Mouse (Mus musculus) midbrain, embryonic 11.5 days (tissue): ENCODE results near the gene Lck. TPM values are rescaled to one million over a fixed set of nuclear protein-coding genes. Genes with fewer than 3 reads are reported as not detected.
A peak's percentile ranks its signal among the peaks of the same experiment; 100 is the strongest.

ENCODE experiments used
- ATAC-seq: fragments of 200-750 bp; cut with Nextera tagmentation; 2 replicates; pipeline ENCODE4 v1.8.0; 2017; ENCODE audit warnings: moderate TSS enrichment, moderate library complexity; ENCODE audit not compliant: low FRiP score
- DNase-seq: peaks from one replicate; pipeline ENCODE4 v3.0.0; 2015; ENCODE audit warnings: low spot score; ENCODE audit errors: missing footprints
- H3K27ac ChIP-seq: fragments of 300-500 bp; sonication (generic); 2 replicates; pipeline ENCODE4 v1.5.1; 2014; ENCODE audit warnings: low read depth, low read length
- H3K27me3 ChIP-seq: fragments of 300-500 bp; sonication (generic); 2 replicates; pipeline ENCODE4 v1.6.1; 2014; ENCODE audit warnings: mild to moderate bottlenecking, low read length, moderate library complexity, mixed read lengths; ENCODE audit not compliant: control insufficient read depth, insufficient read depth
- H3K36me3 ChIP-seq: fragments of 300-500 bp; sonication (generic); 2 replicates; pipeline ENCODE4 v1.6.1; 2014; ENCODE audit warnings: mild to moderate bottlenecking, low read length, moderate library complexity, mixed read lengths; ENCODE audit not compliant: control insufficient read depth, insufficient read depth
- H3K4me1 ChIP-seq: fragments of 300-500 bp; sonication (generic); 2 replicates; pipeline ENCODE4 v1.6.1; 2014; ENCODE audit warnings: low read length; ENCODE audit not compliant: control insufficient read depth, insufficient read depth
- H3K4me2 ChIP-seq: fragments of 300-500 bp; sonication (generic); 2 replicates; pipeline ENCODE4 v1.6.1; 2014; ENCODE audit warnings: mild to moderate bottlenecking, moderate library complexity
- H3K4me3 ChIP-seq: fragments of 300-500 bp; sonication (generic); 2 replicates; pipeline ENCODE4 v1.5.1; 2014; ENCODE audit warnings: low read depth, low read length
- H3K9ac ChIP-seq: fragments of 300-500 bp; sonication (generic); 2 replicates; pipeline ENCODE4 v1.6.1; 2014; ENCODE audit warnings: low read length
- H3K9me3 ChIP-seq: fragments of 300-500 bp; sonication (generic); 2 replicates; pipeline ENCODE4 v1.6.1; 2016; ENCODE audit warnings: low read length; ENCODE audit not compliant: control insufficient read depth
- WGBS: fragments of 180-500 bp; shearing (Covaris S2); extraction: QIAGEN DNeasy Blood & Tissue Kit; methylation state at CpG from one replicate; pipeline ENCODE4 v1.1.7; 2014; 5-methylcytosine and 5-hydroxymethylcytosine counted together
- polyA plus RNA-seq: library from polyadenylated mRNA; unstranded; fragments of >200 nt; fragmentation: Nextera tagmentation; extraction: Ambion mirVana; gene quantifications from 2 replicates; pipeline ENCODE4 v1.2.1, GENCODE M21; 2014

Gene Lck
- polyA plus RNA-seq, 1 experiment from 2014 or later, result 4.5 TPM

DNA sequence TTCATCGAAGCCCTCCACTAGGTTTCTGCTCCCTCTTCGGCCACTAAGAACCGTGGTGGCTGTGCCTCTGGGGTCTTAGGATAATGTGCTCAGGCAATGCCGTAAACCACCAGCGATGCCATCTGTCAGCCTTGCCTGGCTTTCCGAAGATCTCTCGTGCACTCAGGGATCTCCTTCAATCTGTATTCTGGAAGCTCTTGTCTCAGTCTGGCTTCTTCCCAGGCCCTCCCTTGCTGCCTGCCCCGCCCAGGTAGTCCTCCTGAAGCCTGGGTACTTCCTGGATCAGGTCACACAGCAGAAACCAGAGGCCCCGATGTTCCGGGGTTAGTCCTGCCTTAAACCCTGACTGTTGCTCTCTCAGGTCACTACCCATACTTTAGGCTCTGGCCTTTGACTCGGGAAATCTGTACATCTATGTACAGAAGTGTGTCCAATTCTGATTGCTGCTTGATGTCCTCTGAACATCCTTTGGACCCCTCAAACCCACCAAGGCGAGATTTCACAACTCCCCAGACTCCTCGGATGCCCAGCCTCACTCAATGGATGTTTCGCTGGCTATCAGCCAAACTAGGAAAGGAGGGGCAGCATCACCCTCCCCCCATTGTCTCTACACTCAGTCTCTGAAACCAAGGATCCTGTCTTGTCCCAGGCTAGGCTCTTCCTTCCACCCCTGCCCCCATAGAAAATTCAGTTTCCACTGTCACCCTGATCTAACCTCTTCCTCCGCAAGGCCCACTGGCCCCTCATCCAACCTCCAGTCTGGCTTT is 64.4 kb downstream of the Lck start:
- H3K9ac ChIP-seq, result 0 out of 2 replicates have a peak overlapping the region, but pooled peaks have one; percentile 20
- H3K36me3 ChIP-seq, result no peaks in the 10 kb centered on the region
- peaks cover 24% of the 10 kb centered on the region for H3K4me1 ChIP-seq
- no peaks in the 10 kb centered on the region for H3K27me3 ChIP-seq
- 69% methylated on average over 15 of the region's 15 CpGs for WGBS
- DNase-seq, result peak; percentile 82
- no peak overlapping the region for H3K4me3 ChIP-seq
- ATAC-seq, result no peak
- no peak overlapping the region for H3K4me2 ChIP-seq
- H3K9me3 ChIP-seq, result no peaks in the 10 kb centered on the region
- no peak overlapping the region for H3K27ac ChIP-seq

- ATAC-seq, result no peak
- H3K27me3 ChIP-seq, result no peaks in the 10 kb centered on the region
- no peak overlapping the region for H3K4me3 ChIP-seq
- DNase-seq, result peak; percentile 72
- H3K36me3 ChIP-seq, result no peaks in the 10 kb centered on the region
- H3K27ac ChIP-seq, result no peak overlapping the region
- peaks cover 24% of the 10 kb centered on the region for H3K4me1 ChIP-seq
- WGBS, result 74% methylated on average over 3 of the region's 3 CpGs
- no peak overlapping the region for H3K4me2 ChIP-seq
- H3K9ac ChIP-seq, result no peak overlapping the region
- no peaks in the 10 kb centered on the region for H3K9me3 ChIP-seq
Observed at GRCm38 (mm10) chr4:129508237-129508515, 65.3 kb downstream of the Lck start.

GRCm38 (mm10) chr4:129507434-129508236 is 65.8 kb downstream of the Lck start:
- ATAC-seq (no peak), DNase-seq (peak; percentile 72)
- Histone ChIP-seq H3K4me2 (no peak overlapping the region), H3K9ac (no peak overlapping the region), H3K9me3 (no peaks in the 10 kb centered on the region), H3K27me3 (no peaks in the 10 kb centered on the region), H3K4me1 (peaks cover 20% of the 10 kb centered on the region), H3K36me3 (no peaks in the 10 kb centered on the region), H3K27ac (no peak overlapping the region), H3K4me3 (no peak overlapping the region)
- 77% methylated on average over 9 of the region's 10 CpGs for WGBS

DNA sequence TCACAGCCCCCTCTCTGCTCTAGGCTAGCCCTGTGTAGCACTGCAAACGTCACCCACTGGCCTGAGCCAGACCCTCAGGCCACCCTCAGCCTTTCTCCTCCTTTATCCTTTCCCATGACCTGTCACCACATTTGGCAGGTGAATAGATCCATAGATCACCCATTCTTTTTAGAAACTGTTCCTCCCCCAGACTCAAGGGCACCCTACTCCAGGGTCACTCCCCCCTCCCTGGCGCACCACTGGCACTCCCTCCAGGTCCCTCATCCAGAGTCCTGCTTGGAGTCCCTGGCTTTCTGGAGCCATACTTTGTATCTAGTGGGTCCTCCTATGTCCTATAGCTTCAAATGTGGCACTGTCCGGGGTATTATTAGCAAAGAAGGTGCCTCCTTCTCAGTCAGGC is 67.9 kb downstream of the Lck start:
- WGBS, result 91% methylated on average over 3 of the region's 3 CpGs
- Histone ChIP-seq H3K4me1 (peaks cover 1% of the 10 kb centered on the region), H3K4me2 (no peak overlapping the region), H3K36me3 (no peaks in the 10 kb centered on the region), H3K27ac (no peak overlapping the region), H3K4me3 (no peak overlapping the region), H3K9me3 (no peaks in the 10 kb centered on the region), H3K27me3 (no peaks in the 10 kb centered on the region), H3K9ac (no peak overlapping the region)
- ATAC-seq (no peak), DNase-seq (no peak)

DNA sequence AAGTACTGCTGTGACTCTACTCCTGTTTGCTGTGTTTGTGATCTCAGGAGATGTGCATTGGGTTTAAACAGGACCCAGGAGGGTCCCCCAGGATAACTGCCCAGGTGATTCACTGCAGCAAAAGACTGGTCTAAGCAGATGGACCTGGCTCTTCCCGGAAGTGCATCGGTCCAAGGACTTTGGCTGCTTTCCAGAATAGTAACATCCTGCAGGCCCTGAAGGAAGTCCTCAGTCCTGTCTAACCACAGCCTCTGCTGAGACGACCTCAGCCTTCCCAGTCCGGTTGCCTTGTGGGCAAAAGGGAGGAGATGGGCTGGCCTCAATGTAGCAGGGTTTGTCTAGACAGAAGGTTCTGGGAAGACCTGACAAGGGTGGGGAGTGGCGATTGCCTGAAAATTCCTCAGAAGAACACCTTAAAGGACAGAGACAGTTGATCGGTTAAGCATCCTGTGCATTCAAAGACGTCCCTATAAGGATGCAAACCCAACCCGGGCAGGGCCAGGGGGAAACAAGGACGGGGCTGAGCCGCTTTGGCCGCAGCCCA is 70.5 kb downstream of the Lck start:
- H3K27ac ChIP-seq, result no peak overlapping the region
- ATAC-seq, result no peak
- no peak overlapping the region for H3K4me2 ChIP-seq
- H3K9me3 ChIP-seq, result no peaks in the 10 kb centered on the region
- H3K36me3 ChIP-seq, result no peaks in the 10 kb centered on the region
- H3K9ac ChIP-seq, result no peak overlapping the region
- 78% methylated on average over 11 of the region's 11 CpGs for WGBS
- no peak overlapping the region for H3K4me3 ChIP-seq
- H3K27me3 ChIP-seq, result no peaks in the 10 kb centered on the region
- peak; percentile 67 for DNase-seq
- H3K4me1 ChIP-seq, result 0 out of 2 replicates have a peak, but pooled peaks cover 3% of the 10 kb centered on the region

- Histone ChIP-seq H3K9ac (no peak overlapping the region), H3K4me2 (no peak overlapping the region), H3K36me3 (no peaks in the 10 kb centered on the region), H3K4me3 (no peak overlapping the region), H3K27ac (no peak overlapping the region), H3K9me3 (no peaks in the 10 kb centered on the region), H3K27me3 (no peaks in the 10 kb centered on the region), H3K4me1 (0 out of 2 replicates have a peak, but pooled peaks cover 3% of the 10 kb centered on the region)
- ATAC-seq, result no peak
- 74% methylated on average over 9 of the region's 9 CpGs for WGBS
- peak; percentile 65 for DNase-seq
Observed at GRCm38 (mm10) chr4:129502327-129502888, 71.0 kb downstream of the Lck start.

DNA sequence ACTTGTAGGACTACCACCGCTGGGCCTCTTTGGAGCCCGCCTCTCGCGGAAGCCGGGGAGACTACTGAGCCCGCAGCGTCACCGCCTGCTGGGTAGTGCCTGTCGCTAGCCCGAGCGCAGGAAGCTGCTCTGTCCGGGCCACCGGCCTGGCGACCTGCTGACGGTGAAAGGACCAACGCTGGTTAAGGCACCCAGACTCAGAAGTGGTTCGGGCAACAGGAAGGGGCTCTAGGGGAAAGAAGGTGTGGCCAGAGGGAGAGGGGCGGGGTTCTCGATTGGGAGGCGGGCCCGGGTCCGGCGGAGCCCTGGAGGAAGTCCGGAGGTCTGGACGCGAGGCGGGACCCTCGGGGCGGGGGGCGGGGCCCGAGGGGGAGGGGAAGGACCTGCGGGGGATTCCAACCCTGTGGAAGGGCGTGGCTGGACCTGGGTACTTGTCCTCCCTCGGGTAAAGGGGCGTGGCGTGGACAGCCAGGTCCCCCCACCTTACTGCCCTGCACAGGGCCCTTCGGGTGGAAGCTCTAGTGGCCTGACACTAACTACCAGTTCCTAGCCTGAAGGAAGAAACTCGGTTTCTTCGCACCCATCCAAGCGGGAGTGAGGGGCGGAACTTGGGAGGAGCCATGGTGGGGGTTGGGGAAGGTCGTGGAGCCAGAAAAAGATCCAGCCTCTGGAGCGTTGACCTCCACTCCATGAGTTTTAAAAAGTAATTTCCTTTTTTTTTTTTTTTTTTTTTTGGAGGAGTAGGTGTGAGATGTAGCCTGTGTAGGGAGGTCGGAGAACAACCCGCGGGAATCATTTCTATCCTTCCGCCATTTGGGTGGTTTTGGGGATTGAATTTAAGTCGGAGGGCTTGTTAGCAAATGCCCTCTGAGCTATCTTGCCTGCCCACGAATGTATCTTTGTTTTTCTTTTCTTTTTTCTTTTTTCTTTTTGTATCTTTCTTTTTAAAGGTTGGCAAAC is 72.6 kb downstream of the Lck start:
- H3K4me1 ChIP-seq, result peaks cover 13% of the 10 kb centered on the region
- whole genome bisulfite sequencing, result 1% methylated on average over 49 of the region's 49 CpGs

GRCm38 (mm10) chr4:129500017-129500416 is 73.4 kb downstream of the Lck start:
- no peaks in the 10 kb centered on the region for H3K27me3 ChIP-seq
- H3K36me3 ChIP-seq, result no peaks in the 10 kb centered on the region
- ATAC-seq, result 0 out of 2 replicates have a peak, but pooled peaks have one; percentile 1
- H3K9me3 ChIP-seq, result no peaks in the 10 kb centered on the region
- peak overlapping the region; percentile 58; the same call in 1 of the 2 replicates for H3K9ac ChIP-seq
- H3K27ac ChIP-seq, result no peak overlapping the region
- peak overlapping the region; percentile 74 for H3K4me2 ChIP-seq
- DNase-seq, result no peak
- 82% methylated on average over 8 of the region's 8 CpGs for WGBS
- H3K4me1 ChIP-seq, result peaks cover 13% of the 10 kb centered on the region
- H3K4me3 ChIP-seq, result peak overlapping the region; percentile 36; the same call in 1 of the 2 replicates

More for the DNA sequence above, 72.6 kb downstream of the Lck start:
- DNase-seq, result peak; percentile 99
- Histone ChIP-seq H3K4me2 (peak overlapping the region; percentile 74), H3K36me3 (no peaks in the 10 kb centered on the region), H3K9ac (peak overlapping the region; percentile 58), H3K9me3 (no peaks in the 10 kb centered on the region), H3K27ac (peak overlapping the region; percentile 61), H3K27me3 (no peaks in the 10 kb centered on the region), H3K4me3 (peak overlapping the region; percentile 36)
- peak; percentile 92 for ATAC-seq
